Mouse (Mus musculus) lung, embryonic 16.5 days (tissue): Measurements from ENCODE around the gene Rab11fip4. TPM values are rescaled to one million over a fixed set of nuclear protein-coding genes. Genes with fewer than 3 reads are reported as not detected.

Experiments used
- ATAC-seq: fragments of 200-750 bp; cut with Nextera tagmentation; 2 replicates; pipeline ENCODE4 v1.8.0; 2017; ENCODE audit warnings: low read depth, mild to moderate bottlenecking, moderate library complexity
- H3K27ac ChIP-seq: fragments of 300-500 bp; sonication (generic); 2 replicates; pipeline ENCODE4 v1.5.1; 2014; ENCODE audit warnings: mild to moderate bottlenecking, control low read depth, low read length
- H3K27me3 ChIP-seq: fragments of 300-500 bp; sonication (generic); 2 replicates; pipeline ENCODE4 v1.6.1; 2014; ENCODE audit warnings: low read depth, low read length, mixed read lengths; ENCODE audit not compliant: control insufficient read depth, insufficient read depth
- H3K36me3 ChIP-seq: fragments of 300-500 bp; sonication (generic); 2 replicates; pipeline ENCODE4 v1.6.1; 2014; ENCODE audit warnings: low read length; ENCODE audit not compliant: control insufficient read depth, insufficient read depth
- H3K4me1 ChIP-seq: fragments of 300-500 bp; sonication (generic); replicated peaks from 2 replicates; pipeline ENCODE4 v1.6.1; 2014; ENCODE audit warnings: low read length, mixed read lengths; ENCODE audit not compliant: control insufficient read depth, insufficient read depth
- H3K4me2 ChIP-seq: fragments of 300-500 bp; sonication (generic); 2 replicates; pipeline ENCODE4 v1.6.1; 2014; ENCODE audit warnings: low read depth, low read length, control low read depth
- H3K4me3 ChIP-seq: fragments of 300-500 bp; sonication (generic); 2 replicates; pipeline ENCODE4 v1.5.1; 2014; ENCODE audit warnings: mild to moderate bottlenecking, low read length, control low read depth
- H3K9ac ChIP-seq: fragments of 300-500 bp; sonication (generic); 2 replicates; pipeline ENCODE4 v1.6.1; 2014; ENCODE audit warnings: low read length, control low read depth
- H3K9me3 ChIP-seq: fragments of 300-500 bp; sonication (generic); 2 replicates; pipeline ENCODE4 v1.6.1; 2016; ENCODE audit warnings: low read length; ENCODE audit not compliant: control insufficient read depth
- WGBS: fragments of 180-500 bp; shearing (Covaris S2); extraction: QIAGEN DNeasy Blood & Tissue Kit; methylation state at CpG from one replicate; pipeline ENCODE4 v1.1.7; 2014; 5-methylcytosine and 5-hydroxymethylcytosine counted together
- polyA plus RNA-seq: library from polyadenylated mRNA; unstranded; fragments of >200 nt; fragmentation: Nextera tagmentation; extraction: Ambion mirVana; gene quantifications from 2 replicates; pipeline ENCODE4 v1.2.1, GENCODE M21; 2015

Gene Rab11fip4
- polyA plus RNA-seq, 1 experiment from 2014 or later = 2.0 TPM

DNA sequence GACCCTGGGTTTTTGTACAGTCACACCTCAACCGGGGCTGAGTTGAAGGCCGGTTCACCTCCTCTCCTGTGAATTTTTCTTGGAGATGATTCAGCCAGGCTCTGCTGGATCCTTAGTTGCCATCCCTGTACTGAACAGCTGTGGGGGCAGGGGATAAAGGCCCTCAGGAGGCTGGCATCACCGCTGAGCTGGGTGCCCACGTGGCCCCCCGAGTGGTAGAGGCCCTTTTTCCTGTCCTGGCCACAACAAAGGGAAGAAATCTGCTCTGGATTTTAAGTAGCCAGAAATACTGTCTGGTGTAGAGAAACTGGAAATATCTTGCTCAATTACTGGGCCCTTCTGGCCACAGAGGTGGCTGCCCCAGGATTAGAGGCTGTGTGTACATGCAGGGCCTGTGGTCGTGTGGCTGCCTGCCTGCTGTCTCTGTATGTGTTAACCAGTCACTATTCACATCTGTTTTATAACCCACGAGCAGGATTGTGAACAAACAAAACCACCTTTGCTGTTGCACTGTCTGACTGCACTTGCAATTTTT is 79.5 kb downstream of the Rab11fip4 start:
- WGBS = 62% methylated on average over 7 of the region's 7 CpGs
- no peak overlapping the region for H3K9ac ChIP-seq
- peaks cover 4% of the 10 kb centered on the region; the same call in 1 of the 2 replicates for H3K4me1 ChIP-seq
- H3K27me3 ChIP-seq = no peaks in the 10 kb centered on the region
- H3K27ac ChIP-seq = no peak overlapping the region
- ATAC-seq = no peak
- no peaks in the 10 kb centered on the region for H3K36me3 ChIP-seq
- no peaks in the 10 kb centered on the region for H3K9me3 ChIP-seq
- no peak overlapping the region for H3K4me3 ChIP-seq
- H3K4me2 ChIP-seq = no peak overlapping the region

DNA sequence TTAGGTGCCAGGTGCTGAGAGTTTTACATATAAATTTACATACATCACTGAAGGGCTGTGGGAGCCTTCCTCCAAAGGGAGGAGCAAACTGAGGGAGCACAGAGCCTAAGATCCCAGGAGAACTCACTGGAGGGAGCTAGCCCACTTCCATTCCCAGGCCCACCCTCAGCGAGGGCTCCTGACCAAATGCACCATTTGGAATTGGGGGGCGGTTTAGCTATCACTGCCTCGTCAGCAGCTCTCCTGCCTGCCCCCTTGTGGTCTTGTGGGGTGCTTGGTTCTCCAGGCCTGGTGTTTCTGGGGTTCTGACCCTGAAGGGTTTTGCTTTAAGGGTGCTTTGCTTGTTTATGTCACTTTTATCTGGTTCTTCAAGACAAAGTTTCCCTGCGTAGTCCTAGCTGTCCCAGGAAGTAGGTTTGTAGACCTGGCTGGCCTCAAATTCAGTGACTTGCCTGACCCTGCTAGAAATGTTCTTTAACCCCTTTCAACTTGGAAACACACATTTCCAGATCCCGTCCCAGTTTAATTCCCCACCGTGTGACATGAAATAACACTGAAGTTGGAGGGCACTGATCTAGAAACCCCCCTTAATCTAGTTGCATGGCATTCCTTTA is 80.8 kb downstream of the Rab11fip4 start:
- Histone ChIP-seq H3K27ac (no peak overlapping the region), H3K36me3 (no peaks in the 10 kb centered on the region), H3K4me3 (no peak overlapping the region), H3K9me3 (no peaks in the 10 kb centered on the region), H3K9ac (no peak overlapping the region), H3K27me3 (no peaks in the 10 kb centered on the region), H3K4me2 (no peak overlapping the region), H3K4me1 (peaks cover 4% of the 10 kb centered on the region; the same call in 1 of the 2 replicates)
- 56% methylated on average over 6 of the region's 6 CpGs for WGBS
- no peak for ATAC-seq

DNA sequence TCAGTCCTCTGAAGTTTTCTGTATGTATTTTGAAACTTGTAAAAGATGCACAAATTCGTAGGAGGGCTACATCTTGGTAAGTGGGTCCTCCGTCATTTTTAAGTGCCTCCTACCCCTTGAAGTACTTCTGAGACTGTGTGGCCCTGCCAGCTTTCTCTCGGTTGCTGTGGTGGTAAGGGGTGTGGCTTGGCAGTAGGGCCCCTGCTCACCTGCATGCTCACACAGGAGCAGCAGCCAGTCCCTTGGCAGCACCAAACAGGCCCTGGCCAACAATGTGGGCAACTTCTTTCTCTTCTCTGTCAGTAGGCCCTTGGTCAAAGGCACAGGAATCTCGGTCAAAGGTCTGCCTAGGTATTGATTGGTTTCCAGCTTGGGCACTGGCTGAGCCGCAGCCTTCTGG is 82.1 kb downstream of the Rab11fip4 start:
- Histone ChIP-seq H3K36me3 (no peaks in the 10 kb centered on the region), H3K4me3 (no peak overlapping the region), H3K9me3 (no peaks in the 10 kb centered on the region), H3K27me3 (no peaks in the 10 kb centered on the region), H3K27ac (no peak overlapping the region), H3K4me2 (no peak overlapping the region), H3K9ac (no peak overlapping the region), H3K4me1 (peaks cover 4% of the 10 kb centered on the region; the same call in 1 of the 2 replicates)
- WGBS = 48% methylated on average over 5 of the region's 5 CpGs
- ATAC-seq = peak; percentile 86

DNA sequence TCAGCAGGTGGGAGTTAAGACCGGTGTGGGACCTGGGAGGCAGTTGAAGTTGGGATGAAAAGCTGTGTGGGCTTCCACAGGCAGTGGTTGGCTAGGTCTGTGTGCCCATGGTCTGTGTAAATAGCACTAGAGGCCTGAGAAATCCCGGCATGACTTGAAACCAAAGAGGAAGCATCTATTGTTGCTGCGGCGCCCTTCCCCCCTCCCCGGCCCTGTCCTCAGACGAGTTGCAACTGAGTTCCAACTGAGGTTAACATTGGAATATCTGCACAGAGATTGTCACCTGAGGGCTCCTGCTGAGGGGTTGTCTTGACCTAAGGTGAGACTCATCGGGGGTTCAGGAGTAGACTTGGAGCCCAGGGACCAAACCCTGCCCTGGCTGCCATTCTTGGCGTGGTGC is 82.7 kb downstream of the Rab11fip4 start:
- no peaks in the 10 kb centered on the region for H3K36me3 ChIP-seq
- no peak overlapping the region; the same call in 1 of the 2 replicates for H3K27ac ChIP-seq
- no peak overlapping the region for H3K4me3 ChIP-seq
- H3K9ac ChIP-seq = no peak overlapping the region
- 49% methylated on average over 8 of the region's 8 CpGs for WGBS
- no peak for ATAC-seq
- peaks cover 4% of the 10 kb centered on the region; the same call in 1 of the 2 replicates for H3K4me1 ChIP-seq
- H3K9me3 ChIP-seq = no peaks in the 10 kb centered on the region
- no peak overlapping the region for H3K4me2 ChIP-seq
- H3K27me3 ChIP-seq = no peaks in the 10 kb centered on the region

DNA sequence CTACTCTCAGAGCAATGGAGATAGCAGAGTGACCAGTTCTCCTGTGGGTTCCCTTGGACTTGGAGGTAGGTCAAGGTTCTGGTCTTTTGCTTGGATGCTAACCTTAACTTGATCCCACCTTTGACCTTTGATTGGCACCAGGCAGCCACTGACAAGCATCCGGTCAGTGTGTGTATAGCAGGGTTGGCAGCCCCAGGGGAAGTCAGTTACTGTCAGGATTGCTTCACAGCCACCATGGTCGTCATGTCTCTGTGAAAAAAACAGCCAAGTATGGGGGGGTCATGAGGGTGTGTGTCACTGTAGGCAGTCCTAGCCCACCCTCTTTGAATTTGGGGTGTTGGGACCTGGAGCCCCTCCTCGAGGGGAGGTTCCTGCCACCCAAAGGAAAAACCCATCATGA is 83.2 kb downstream of the Rab11fip4 start:
- H3K4me3 ChIP-seq = no peak overlapping the region
- H3K9me3 ChIP-seq = no peaks in the 10 kb centered on the region
- no peaks in the 10 kb centered on the region for H3K27me3 ChIP-seq
- no peak overlapping the region for H3K9ac ChIP-seq
- no peaks in the 10 kb centered on the region for H3K36me3 ChIP-seq
- no peak overlapping the region for H3K27ac ChIP-seq
- 70% methylated on average over 3 of the region's 3 CpGs for WGBS
- no peak overlapping the region for H3K4me2 ChIP-seq
- no peak for ATAC-seq
- H3K4me1 ChIP-seq = peaks cover 4% of the 10 kb centered on the region; the same call in 1 of the 2 replicates

DNA sequence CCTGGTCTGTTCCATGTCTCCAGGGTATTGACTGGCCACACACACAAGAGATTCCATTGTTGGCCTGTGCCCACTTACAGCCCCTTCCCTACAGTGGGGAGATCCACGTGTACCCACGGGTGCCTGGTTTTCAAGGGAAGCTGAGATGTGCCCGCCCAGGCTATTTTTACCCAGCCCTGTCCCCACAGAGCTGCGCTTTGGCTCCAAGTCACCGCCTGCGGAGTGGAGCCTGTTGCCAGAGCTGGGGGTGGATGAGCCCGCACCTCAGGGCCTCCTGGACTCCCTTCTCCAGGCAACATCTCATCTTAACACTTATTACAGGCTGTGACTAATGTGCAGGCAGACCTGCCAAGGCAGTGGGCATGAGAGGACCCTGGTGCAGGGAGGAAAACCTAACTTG is 83.6 kb downstream of the Rab11fip4 start:
- H3K9ac ChIP-seq = no peak overlapping the region
- H3K9me3 ChIP-seq = no peaks in the 10 kb centered on the region
- H3K4me2 ChIP-seq = no peak overlapping the region
- H3K27ac ChIP-seq = no peak overlapping the region
- no peaks in the 10 kb centered on the region for H3K27me3 ChIP-seq
- 77% methylated on average over 7 of the region's 7 CpGs for WGBS
- no peak overlapping the region for H3K4me3 ChIP-seq
- ATAC-seq = no peak
- H3K36me3 ChIP-seq = no peaks in the 10 kb centered on the region
- H3K4me1 ChIP-seq = peaks cover 4% of the 10 kb centered on the region; the same call in 1 of the 2 replicates

DNA sequence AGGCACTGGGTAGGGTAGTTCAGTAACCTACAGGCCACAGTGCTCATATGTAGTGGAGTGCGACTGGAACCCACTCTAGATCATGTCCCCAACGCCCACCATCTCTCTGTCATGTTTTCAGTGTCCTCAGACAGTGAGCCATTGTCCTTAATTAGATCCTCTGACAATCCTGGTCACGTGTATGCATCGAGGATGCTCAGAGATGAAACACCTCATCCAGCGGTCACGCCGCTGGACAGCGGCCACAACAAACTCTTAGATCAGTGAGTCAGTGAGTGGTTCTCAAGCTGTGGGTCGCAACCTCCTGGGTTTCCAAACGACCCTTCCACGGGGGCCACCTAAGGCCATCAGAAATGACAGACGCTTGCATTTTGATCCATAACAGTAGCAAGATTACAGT is 84.3 kb downstream of the Rab11fip4 start:
- H3K36me3 ChIP-seq = no peaks in the 10 kb centered on the region
- no peak for ATAC-seq
- H3K27me3 ChIP-seq = no peaks in the 10 kb centered on the region
- no peak overlapping the region for H3K9ac ChIP-seq
- 69% methylated on average over 12 of the region's 12 CpGs for WGBS
- H3K27ac ChIP-seq = no peak overlapping the region
- no peaks in the 10 kb centered on the region for H3K9me3 ChIP-seq
- H3K4me2 ChIP-seq = no peak overlapping the region
- H3K4me1 ChIP-seq = peaks cover 4% of the 10 kb centered on the region; the same call in 1 of the 2 replicates
- no peak overlapping the region for H3K4me3 ChIP-seq

DNA sequence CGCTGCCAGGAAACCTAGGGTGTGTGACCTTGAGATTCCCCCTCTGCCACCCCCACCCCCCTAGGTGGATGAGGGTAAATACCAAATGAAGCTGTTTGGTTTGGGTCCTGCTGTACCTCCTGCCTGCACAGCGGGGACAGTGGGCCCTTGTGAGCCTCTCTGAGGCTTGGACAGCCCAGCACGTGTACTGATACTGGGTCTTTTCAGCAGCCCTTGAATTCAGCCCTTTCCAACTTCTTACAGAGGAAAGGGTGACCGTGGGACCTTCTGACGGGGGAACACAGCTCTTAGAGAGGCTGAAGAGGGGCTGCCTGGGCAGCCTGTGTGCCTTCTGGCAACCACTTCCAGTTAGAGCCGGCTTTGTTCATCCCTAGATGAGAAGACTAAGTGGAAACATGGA is 85.0 kb downstream of the Rab11fip4 start:
- Histone ChIP-seq H3K9me3 (no peaks in the 10 kb centered on the region), H3K4me1 (peaks cover 4% of the 10 kb centered on the region; the same call in 1 of the 2 replicates), H3K9ac (no peak overlapping the region), H3K36me3 (no peaks in the 10 kb centered on the region), H3K4me3 (no peak overlapping the region), H3K4me2 (no peak overlapping the region), H3K27me3 (no peaks in the 10 kb centered on the region), H3K27ac (no peak overlapping the region)
- no peak for ATAC-seq
- WGBS = 50% methylated on average over 6 of the region's 6 CpGs

DNA sequence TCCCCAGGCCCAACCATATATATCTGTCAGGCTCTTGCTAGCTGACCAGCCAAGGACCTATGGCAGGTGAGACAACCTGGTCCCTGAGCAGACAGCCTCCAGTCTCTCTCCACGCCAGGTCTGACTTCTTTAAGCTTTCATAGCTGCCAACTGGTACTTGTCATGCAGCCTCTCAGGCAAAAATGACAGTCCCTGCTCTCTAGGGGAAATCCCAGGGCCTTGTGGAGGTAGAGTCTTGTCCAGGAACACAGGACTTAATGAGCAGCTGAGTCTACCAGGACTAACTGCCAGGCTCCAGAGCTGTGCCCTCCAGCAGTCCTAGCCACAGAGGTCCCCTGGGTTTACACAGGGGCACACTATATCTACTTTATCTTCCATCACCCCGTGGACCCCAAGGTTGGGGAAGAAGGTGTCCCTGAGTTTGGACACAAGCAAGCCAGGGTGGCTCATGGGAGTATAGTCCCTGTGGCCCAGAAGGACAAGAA is 85.5 kb downstream of the Rab11fip4 start:
- H3K9me3 ChIP-seq = no peaks in the 10 kb centered on the region
- H3K4me1 ChIP-seq = peaks cover 4% of the 10 kb centered on the region; the same call in 1 of the 2 replicates
- 57% methylated on average over 2 of the region's 2 CpGs for WGBS
- H3K4me3 ChIP-seq = no peak overlapping the region
- H3K4me2 ChIP-seq = no peak overlapping the region
- H3K27me3 ChIP-seq = no peaks in the 10 kb centered on the region
- H3K36me3 ChIP-seq = no peaks in the 10 kb centered on the region
- ATAC-seq = no peak
- H3K9ac ChIP-seq = no peak overlapping the region
- H3K27ac ChIP-seq = no peak overlapping the region
